Mouse (Mus musculus) Patski (cell line): ENCODE results near the gene Sbds. TPM values are rescaled to one million over a fixed set of nuclear protein-coding genes. Genes with fewer than 3 reads are reported as not detected.

Experiments used
- ATAC-seq: fragments of 100-300 bp; one replicate; pipeline ENCODE4 v1.8.0; 2021
- CTCF ChIA-PET: fragments of 350-600 bp; sonication (Branson Sonifier 250); formaldehyde crosslinking; loops from one replicate; lab custom pipeline; 2022; ENCODE audit warnings: inconsistent platforms; lab: Charles Lee
- POLR2A ChIA-PET: fragments of 350-600 bp; sonication (Branson Sonifier 250); formaldehyde crosslinking; loops from one replicate; lab custom pipeline; 2022; ENCODE audit warnings: antibody characterized with exemption, inconsistent platforms; lab: Charles Lee
- DNase-seq: peaks from one replicate; pipeline ENCODE4 v3.0.0-alpha.2; 2011; ENCODE audit warnings: low read depth, low spot score
- H3K27me3 ChIP-seq: fragments of 371-371 bp; one replicate; pipeline ENCODE4 v1.5.1; 2021
- CTCF ChIP-seq: fragments of 100-300 bp; IDR thresholded peaks from one replicate; pipeline ENCODE4 v1.5.1; 2021
- in situ Hi-C: fragments of 300-500 bp; cut with MboI; formaldehyde crosslinking; loops from 3 replicates; pipeline ENCODE4 v1.11.1; 2018; ENCODE audit warnings: low pct_unique_long_range_greater_than_20kb, mixed read lengths
- polyA plus RNA-seq: library from polyadenylated mRNA; unstranded; gene quantifications from one replicate; pipeline ENCODE4 v1.2.3, GENCODE M21; 2021

Gene Sbds
- polyA plus RNA-seq, result 93.7 TPM

GRCm38 (mm10) chr5:130255017-130255720 lies at the start of gene Sbds, which contains the start of gene Tyw1:
Gene Sbds (minus strand): TSS chr5:130255530.
Gene Tyw1 (plus strand): TSS chr5:130255619.
- H3K27me3 ChIP-seq, result no peaks in the 10 kb centered on the region

GRCm38 (mm10) chr5:130303611-130304010 lies 48.3 kb upstream of the Sbds start:
- in situ Hi-C loops, result loop anchor here (25.0 kb wide), 1 partner anchor 1134 kb away; no protein-coding TSS in a partner anchor
- ATAC-seq (no peak), DNase-seq (no peak)
- no peak for TF ChIP-seq CTCF
- CTCF ChIA-PET, result interaction anchor here (1.1 kb wide), 1 partner anchor 10 kb away, joined by 3 read pairs; no protein-coding TSS in a partner anchor
- H3K27me3 ChIP-seq, result no peaks in the 10 kb centered on the region
- POLR2A ChIA-PET, result interaction anchor here (0.6 kb wide), 1 partner anchor 99 kb away, joined by 5 read pairs; no protein-coding TSS in a partner anchor

More at GRCm38 (mm10) chr5:130255017-130255720, at the start of gene Sbds, which contains the start of gene Tyw1:
- ATAC-seq, result peak; percentile 65
- POLR2A ChIA-PET, result interaction anchor here (0.6 to 1.6 kb wide), 5 partner anchors 8 to 914 kb away, joined by 3 to 8 read pairs (median 4); no protein-coding TSS in a partner anchor
- in situ Hi-C loops, result loop anchor here (25.0 kb wide), 1 partner anchor 743 kb away; the partner anchor contains the start of gene Sfswap
- DNase-seq, result peak; percentile 99
- CTCF ChIA-PET, result interaction anchor here (0.9 to 3.5 kb wide), 5 partner anchors 12 to 32 kb away, joined by 3 to 14 read pairs (median 3); no protein-coding TSS in a partner anchor
- no peak for TF ChIP-seq CTCF

- no peak for TF ChIP-seq CTCF
- ATAC-seq, result no peak
- no peaks in the 10 kb centered on the region for H3K27me3 ChIP-seq
- POLR2A ChIA-PET, result no interaction called here
- CTCF ChIA-PET, result no interaction called here
- in situ Hi-C loops, result no loop called here
- no peak for DNase-seq
These were observed 44.2 kb upstream of the Sbds start for GRCm38 (mm10) chr5:130299526-130299925.

GRCm38 (mm10) chr5:130298831-130299460 lies 43.6 kb upstream of the Sbds start:
- H3K27me3 ChIP-seq, result no peaks in the 10 kb centered on the region
- ChIA-PET POLR2A (no interaction called here), CTCF (no interaction called here)
- in situ Hi-C loops, result no loop called here
- ATAC-seq (no peak), DNase-seq (no peak)
- no peak for TF ChIP-seq CTCF

GRCm38 (mm10) chr5:130296071-130296470 lies 40.7 kb upstream of the Sbds start:
- CTCF ChIA-PET, result interaction anchor here (0.9 to 1.7 kb wide), 6 partner anchors 8 to 562 kb away, joined by 3 to 6 read pairs (median 3); no protein-coding TSS in a partner anchor
- no peak for DNase-seq
- no peak for ATAC-seq
- no peaks in the 10 kb centered on the region for H3K27me3 ChIP-seq
- in situ Hi-C loops, result no loop called here
- TF ChIP-seq CTCF, result peak; percentile 47
- POLR2A ChIA-PET, result interaction anchor here (0.6 to 0.7 kb wide), 2 partner anchors 10 to 1360 kb away, joined by 4 to 6 read pairs; no protein-coding TSS in a partner anchor

GRCm38 (mm10) chr5:130294598-130294997 lies 39.3 kb upstream of the Sbds start:
- ATAC-seq (no peak), DNase-seq (no peak)
- no peaks in the 10 kb centered on the region for H3K27me3 ChIP-seq
- TF ChIP-seq CTCF, result no peak
- in situ Hi-C loops, result no loop called here
- ChIA-PET POLR2A (no interaction called here), CTCF (interaction anchor here (1.3 kb wide), 1 partner anchor 9 kb away, joined by 3 read pairs; no protein-coding TSS in a partner anchor)

GRCm38 (mm10) chr5:130293941-130294340 lies 38.6 kb upstream of the Sbds start:
- H3K27me3 ChIP-seq, result no peaks in the 10 kb centered on the region
- ATAC-seq (no peak), DNase-seq (no peak)
- no peak for TF ChIP-seq CTCF
- CTCF ChIA-PET, result interaction anchor here (0.6 to 1.3 kb wide), 4 partner anchors 10 to 559 kb away, joined by 3 read pairs; no protein-coding TSS in a partner anchor
- in situ Hi-C loops, result no loop called here
- POLR2A ChIA-PET, result no interaction called here

- in situ Hi-C loops, result no loop called here
- ATAC-seq (peak; percentile 76), DNase-seq (peak; percentile 30)
- POLR2A ChIA-PET, result no interaction called here
- no peaks in the 10 kb centered on the region for H3K27me3 ChIP-seq
- no peak for TF ChIP-seq CTCF
- CTCF ChIA-PET, result no interaction called here
These were observed 37.6 kb upstream of the Sbds start for GRCm38 (mm10) chr5:130292976-130293375.

- ChIA-PET POLR2A (no interaction called here), CTCF (interaction anchor here (1.1 to 1.4 kb wide), 2 partner anchors 9 to 15 kb away, joined by 3 to 5 read pairs; no protein-coding TSS in a partner anchor)
- no peak for TF ChIP-seq CTCF
- in situ Hi-C loops, result no loop called here
- ATAC-seq (no peak), DNase-seq (no peak)
- no peaks in the 10 kb centered on the region for H3K27me3 ChIP-seq
These were observed 35.4 kb upstream of the Sbds start for GRCm38 (mm10) chr5:130290775-130291174.

- no peak for ATAC-seq
- in situ Hi-C loops, result no loop called here
- no peaks in the 10 kb centered on the region for H3K27me3 ChIP-seq
- ChIA-PET POLR2A (no interaction called here), CTCF (interaction anchor here (1.4 to 1.6 kb wide), 3 partner anchors 9 to 563 kb away, joined by 3 to 5 read pairs (median 4); no protein-coding TSS in a partner anchor)
- DNase-seq, result no peak
- TF ChIP-seq CTCF, result no peak
These were observed 34.9 kb upstream of the Sbds start for GRCm38 (mm10) chr5:130290242-130290641.
